Mouse (Mus musculus) mouse embryonic stem cell (cell line): ENCODE measurements around the gene Tbx5.

Experiments
- in situ Hi-C, 2 experiments: fragments of 300-500 bp; cut with MboI; formaldehyde crosslinking; loops; 1 replicate in 1 of 2; 3 replicates in 1 of 2; pipeline ENCODE4 v1.14.3; 2019 to 2020; ENCODE audit warnings: low sequenced_read_pairs in 2 of 2, low pct_unique_long_range_greater_than_20kb in 1 of 2, mixed read lengths in 1 of 2; ENCODE audit not compliant: unreplicated experiment in 1 of 2

Gene Tbx5

DNA sequence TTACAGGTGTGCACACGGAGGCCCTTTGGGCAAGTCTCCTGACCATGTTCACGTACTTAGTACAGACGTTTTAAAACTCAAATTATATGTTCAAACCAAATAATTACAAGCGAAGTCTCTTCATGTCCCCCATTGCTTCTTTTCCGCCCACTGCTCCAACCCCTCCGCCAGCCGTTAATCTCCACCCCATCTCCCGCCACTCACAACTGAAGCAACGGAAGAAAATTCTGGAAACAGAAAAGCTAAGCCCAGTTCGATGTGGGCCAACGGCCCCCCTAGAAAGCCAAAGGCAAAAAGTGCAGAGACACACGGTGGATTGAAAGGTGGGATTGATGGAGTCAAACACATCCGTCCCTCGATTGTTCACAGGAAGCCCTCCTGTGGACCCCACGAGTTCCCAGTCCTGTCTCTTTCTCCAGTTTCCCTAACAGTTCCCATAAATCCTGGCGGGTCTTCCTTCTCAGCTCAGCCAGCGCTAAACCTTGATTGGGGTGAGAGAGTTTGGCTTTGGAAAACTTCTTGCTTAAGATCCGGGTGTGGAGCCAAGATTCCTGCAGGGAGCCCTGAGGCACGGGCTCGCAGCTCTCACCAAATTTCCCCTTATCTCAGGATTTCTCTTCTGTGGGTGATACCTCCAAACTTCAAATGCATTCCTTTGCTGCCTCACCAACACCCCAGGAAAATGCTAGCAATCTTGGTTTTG, 24.8 kb upstream of the Tbx5 start:
- in situ Hi-C loops, result no loop called here

DNA sequence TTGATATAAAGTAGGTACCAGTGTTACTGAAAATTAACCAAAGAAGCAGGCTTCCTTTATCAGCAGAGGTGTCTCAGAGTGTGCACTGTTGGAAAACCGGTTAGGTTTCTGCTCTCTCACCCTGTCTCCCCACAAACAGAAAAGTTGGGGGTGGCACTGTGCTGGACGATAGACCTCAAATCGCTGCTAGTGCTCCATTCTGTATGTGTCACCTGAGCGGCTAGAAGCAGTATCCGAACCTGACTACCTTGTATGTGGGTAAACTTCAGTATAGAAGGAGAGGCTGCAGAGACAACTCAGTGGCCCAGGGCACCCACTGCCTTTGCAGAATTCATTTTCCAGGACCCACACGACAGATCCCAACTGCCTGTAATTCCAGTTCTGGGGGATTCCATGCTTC, 23.8 kb upstream of the Tbx5 start:
- in situ Hi-C loops, result no loop called here

DNA sequence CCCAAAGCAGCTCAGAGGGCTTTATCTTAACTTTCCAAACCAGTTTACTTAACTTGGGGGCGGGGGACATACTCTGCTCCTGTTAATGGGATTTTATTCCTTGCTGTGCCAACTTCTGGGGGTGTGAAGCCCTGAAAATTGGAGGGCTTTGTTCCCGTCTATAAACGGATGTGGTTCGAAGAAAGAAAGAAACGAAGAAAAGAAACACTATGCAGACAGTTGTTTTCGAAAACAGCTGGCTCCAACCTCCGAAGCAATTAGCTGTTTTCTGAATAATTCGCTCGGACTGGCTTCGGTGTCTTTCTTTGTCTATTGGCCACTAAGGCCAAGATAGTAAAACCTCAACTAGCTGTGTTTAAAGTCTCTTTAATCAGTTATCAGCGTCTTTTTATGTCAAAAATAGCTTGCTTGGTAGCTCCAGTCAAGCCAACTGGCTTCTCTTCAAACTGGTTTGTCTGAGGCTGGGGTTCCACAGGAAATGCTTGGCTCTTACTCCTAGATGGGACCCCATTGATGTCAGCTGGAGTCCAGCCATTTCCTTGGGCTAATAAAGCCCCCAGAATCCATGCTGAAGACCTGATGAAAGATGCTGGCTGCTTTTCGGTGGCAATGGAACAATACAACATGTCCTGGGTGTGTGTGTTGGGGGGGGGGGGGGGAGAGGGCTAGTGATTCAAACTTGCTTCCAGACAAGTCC, 21.3 kb upstream of the Tbx5 start:
- in situ Hi-C loops, result no loop called here

DNA sequence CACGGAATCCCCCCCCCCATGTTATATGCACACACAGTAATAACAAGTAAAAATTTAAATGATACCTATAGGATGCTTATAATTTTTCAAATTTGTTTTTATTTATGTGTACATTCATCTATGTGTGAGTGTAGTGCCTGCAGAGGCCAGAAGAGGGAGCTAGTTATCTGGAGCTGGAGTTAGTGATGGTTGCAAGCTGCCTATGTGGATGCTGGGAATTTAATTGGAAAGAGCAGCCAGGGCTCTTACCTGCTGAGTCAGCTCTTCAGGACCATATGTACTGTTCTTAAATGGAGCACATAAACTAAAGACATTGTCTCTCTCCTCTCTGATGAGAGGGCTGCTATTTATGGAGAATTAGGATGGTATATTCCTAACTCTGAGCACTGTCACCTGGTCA, 17.2 kb upstream of the Tbx5 start:
- in situ Hi-C loops, result no loop called here

GRCm38 (mm10) chr5:119820452-119820851, 12.0 kb upstream of the Tbx5 start:
- in situ Hi-C loops, result no loop called here

- in situ Hi-C loops, result no loop called here
Observed at GRCm38 (mm10) chr5:119821506-119821905, 11.0 kb upstream of the Tbx5 start.

GRCm38 (mm10) chr5:119827341-119827740, 5.1 kb upstream of the Tbx5 start:
- in situ Hi-C loops, result no loop called here

DNA sequence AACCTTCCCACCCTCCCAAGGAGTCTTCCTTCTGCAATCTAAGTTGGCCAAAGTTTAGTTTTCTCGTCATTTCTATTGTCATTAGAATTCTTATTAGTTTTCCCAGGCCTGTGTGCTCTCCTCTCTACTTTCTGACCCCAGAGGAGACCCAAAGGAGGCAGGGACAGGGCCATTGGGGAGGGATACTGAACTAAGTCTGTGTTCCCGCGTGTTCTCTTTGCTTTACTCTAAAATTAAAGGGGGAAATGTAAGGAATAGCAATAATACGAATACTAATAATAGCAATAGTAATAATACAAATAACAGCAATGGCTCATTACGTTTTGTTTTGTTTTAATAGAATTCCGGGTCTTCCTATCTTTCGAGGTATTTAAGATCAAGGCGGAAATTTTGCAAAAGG, 1.9 kb upstream of the Tbx5 start:
- in situ Hi-C loops, result no loop called here

- in situ Hi-C loops, result no loop called here
Observed at GRCm38 (mm10) chr5:119831201-119831771, 1.2 kb upstream of the Tbx5 start.

- in situ Hi-C loops, result no loop called here
Observed at GRCm38 (mm10) chr5:119831791-119832478, 533 bp upstream of the Tbx5 start.

DNA sequence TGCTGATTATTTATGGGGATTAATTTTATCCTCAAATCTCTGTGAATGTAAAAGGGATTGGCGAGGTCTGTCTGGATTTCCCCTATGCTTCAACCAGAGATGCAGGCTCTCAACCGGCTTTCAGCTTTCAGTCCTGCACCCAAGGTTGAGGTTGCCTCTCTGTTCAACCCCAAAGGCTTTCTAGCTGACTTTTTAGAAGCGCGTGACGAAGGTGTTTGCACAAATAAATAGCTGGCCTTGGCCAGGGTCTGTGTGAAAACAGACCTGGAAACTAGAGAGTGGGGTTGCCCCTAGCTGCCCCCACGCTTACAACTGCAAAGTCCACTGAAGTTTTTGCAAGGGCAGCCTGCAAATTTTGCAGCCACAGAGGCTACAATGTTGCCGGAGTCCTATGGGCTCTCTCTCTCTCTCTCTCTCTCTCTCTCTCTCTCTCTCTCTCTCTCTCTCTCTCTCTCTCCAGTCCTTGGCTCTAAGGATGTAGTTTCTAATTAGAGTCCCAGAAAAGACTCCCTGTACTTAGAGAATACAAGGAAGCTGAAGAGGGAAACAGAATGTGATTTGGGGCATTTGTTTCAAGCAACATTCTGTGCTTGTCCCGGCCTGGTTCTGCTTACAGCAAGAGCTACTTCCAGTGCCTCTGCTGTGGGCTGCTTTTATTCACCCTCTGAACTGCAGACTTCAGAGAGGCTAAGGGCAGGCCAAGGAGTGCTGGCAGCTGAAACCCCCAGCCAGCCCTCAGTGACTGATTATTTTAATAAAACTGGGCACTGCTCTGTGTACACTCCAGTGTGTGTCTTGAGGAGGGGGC, 959 bp downstream of the Tbx5 start:
- in situ Hi-C loops, result no loop called here

- in situ Hi-C loops, result no loop called here
Observed at GRCm38 (mm10) chr5:119834031-119834403, 1.5 kb downstream of the Tbx5 start.

- in situ Hi-C loops, result loop anchor here in 1 of 2 experiments (5.0 kb wide), 1 partner anchor 597 kb away; the partner anchor contains the start of gene Lhx5
Observed at GRCm38 (mm10) chr5:119835053-119835867, 2.8 kb downstream of the Tbx5 start.

GRCm38 (mm10) chr5:119835868-119836209, 3.4 kb downstream of the Tbx5 start:
- in situ Hi-C loops, result loop anchor here in 1 of 2 experiments (5.0 kb wide), 1 partner anchor 596 kb away; the partner anchor contains the start of gene Lhx5

DNA sequence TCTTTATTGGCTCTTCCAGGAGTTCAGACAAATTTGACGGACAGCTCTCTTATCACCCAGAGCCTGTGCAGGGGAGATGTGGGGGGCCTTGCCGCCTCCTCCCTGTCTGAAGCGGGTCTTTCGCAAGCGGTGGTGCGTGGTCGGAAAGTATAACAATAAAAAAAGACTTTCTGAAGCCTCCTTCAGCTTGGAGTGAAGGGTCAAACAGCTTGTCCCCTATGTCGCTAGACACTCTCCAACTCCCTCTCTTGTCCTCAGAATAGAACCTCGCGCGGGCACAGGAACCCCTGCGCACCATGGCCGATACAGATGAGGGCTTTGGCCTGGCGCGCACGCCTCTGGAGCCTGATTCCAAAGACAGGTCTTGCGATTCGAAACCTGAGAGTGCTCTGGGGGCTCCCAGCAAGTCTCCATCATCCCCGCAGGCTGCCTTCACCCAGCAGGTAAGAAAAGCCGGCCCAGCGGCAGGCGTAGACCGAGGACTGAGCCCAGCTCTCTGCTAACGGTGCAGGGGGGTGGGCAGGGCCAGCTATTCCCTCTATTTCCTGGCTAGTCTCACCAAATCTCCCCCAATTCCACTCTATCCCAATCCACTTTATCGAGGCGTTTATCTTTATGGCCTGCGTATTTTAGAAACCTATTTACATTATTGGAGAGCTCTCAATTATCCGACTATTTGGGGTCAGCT, 4.3 kb downstream of the Tbx5 start:
- in situ Hi-C loops, result loop anchor here in 1 of 2 experiments (5.0 kb wide), 1 partner anchor 596 kb away; the partner anchor contains the start of gene Lhx5

- in situ Hi-C loops, result loop anchor here in 1 of 2 experiments (5.0 kb wide), 1 partner anchor 595 kb away; the partner anchor contains the start of gene Lhx5
Observed at GRCm38 (mm10) chr5:119837306-119837675, 4.8 kb downstream of the Tbx5 start.

GRCm38 (mm10) chr5:119837861-119838260, 5.4 kb downstream of the Tbx5 start:
- in situ Hi-C loops, result loop anchor here in 1 of 2 experiments (5.0 kb wide), 1 partner anchor 594 kb away; the partner anchor contains the start of gene Lhx5
